Mouse (Mus musculus) spleen, adult 2 months (tissue): ENCODE measurements around the gene Fgf12. TPM values are rescaled to one million over a fixed set of nuclear protein-coding genes. Genes with fewer than 3 reads are reported as not detected.

Experiments used
- DNase-seq, 2 experiments: peaks; one replicate each; pipeline versions ENCODE4 v3.0.0 to v3.0.0-alpha.2; 2012 to 2021; ENCODE audit warnings: low spot score in 2 of 2, low read depth in 1 of 2
- H3K27ac ChIP-seq: fragments of 200-500 bp; 2 replicates; pipeline ENCODE4 v1.5.1; 2012; ENCODE audit warnings: low read length, inconsistent platforms; ENCODE audit not compliant: insufficient read depth
- H3K27me3 ChIP-seq: fragments of 200-500 bp; 2 replicates; pipeline ENCODE4 v1.6.1; 2012; ENCODE audit warnings: mild to moderate bottlenecking, moderate library complexity, low read length, inconsistent platforms; ENCODE audit not compliant: control insufficient read depth, insufficient read depth
- H3K36me3 ChIP-seq: fragments of 200-500 bp; 2 replicates; pipeline ENCODE4 v1.6.1; 2012; ENCODE audit warnings: mild to moderate bottlenecking, low read length, inconsistent platforms; ENCODE audit not compliant: control insufficient read depth, insufficient read depth
- H3K4me1 ChIP-seq: fragments of 200-500 bp; 2 replicates; pipeline ENCODE4 v1.6.1; 2011; ENCODE audit warnings: inconsistent platforms; ENCODE audit not compliant: control insufficient read depth, insufficient read depth, insufficient read length
- H3K4me3 ChIP-seq: fragments of 200-500 bp; 2 replicates; pipeline ENCODE4 v1.5.1; 2011; ENCODE audit warnings: mild to moderate bottlenecking, inconsistent platforms; ENCODE audit not compliant: insufficient read depth, insufficient read length; ENCODE audit errors: extremely low read depth
- CTCF ChIP-seq: fragments of 200-500 bp; IDR thresholded peaks from 2 replicates; pipeline ENCODE4 v1.5.1; 2011; ENCODE audit warnings: mild to moderate bottlenecking, inconsistent platforms; ENCODE audit not compliant: insufficient read depth, insufficient read length, insufficient replicate concordance; ENCODE audit errors: extremely low read depth
- POLR2A ChIP-seq: fragments of 200-500 bp; IDR thresholded peaks from 2 replicates; pipeline ENCODE4 v1.6.1; 2011; ENCODE audit warnings: low read depth, low read length, inconsistent platforms
- WGBS: fragments of 180-500 bp; shearing (Covaris S2); methylation state at CpG from one replicate; pipeline ENCODE4 v1.1.7; 2018; 5-methylcytosine and 5-hydroxymethylcytosine counted together
- polyA plus RNA-seq: library from polyadenylated mRNA; depleted of rRNA; stranded (reverse); fragments of >200 nt; gene quantifications from 2 replicates; pipeline ENCODE4 v1.2.3, GENCODE M21; 2012

Fgf12 gene
- polyA plus RNA-seq, 1 experiment: not detected

- no peaks in the 10 kb centered on the region for H3K27me3 ChIP-seq
- DNase-seq: no peak
- no peaks in the 10 kb centered on the region for H3K4me1 ChIP-seq
- no peaks in the 10 kb centered on the region for H3K36me3 ChIP-seq
- TF ChIP-seq CTCF (no peak), POLR2A (no peak)
- H3K27ac ChIP-seq: no peak overlapping the region
- no peak overlapping the region for H3K4me3 ChIP-seq
- 66% methylated on average over 6 of the region's 6 CpGs for WGBS
Observed at GRCm38 (mm10) chr16:28345323-28345722, 407.5 kb downstream of the Fgf12 start.

- H3K36me3 ChIP-seq: no peaks in the 10 kb centered on the region
- 82% methylated on average over 1 of the region's 1 CpGs for whole genome bisulfite sequencing
- no peak for DNase-seq
- no peaks in the 10 kb centered on the region for H3K4me1 ChIP-seq
- no peaks in the 10 kb centered on the region for H3K27me3 ChIP-seq
- no peak overlapping the region for H3K27ac ChIP-seq
- no peak overlapping the region for H3K4me3 ChIP-seq
- TF ChIP-seq POLR2A (no peak), CTCF (no peak)
Observed at GRCm38 (mm10) chr16:28337930-28338329, 414.9 kb downstream of the Fgf12 start.

- WGBS: 66% methylated on average over 1 of the region's 1 CpGs
- no peak for DNase-seq
- H3K36me3 ChIP-seq: no peaks in the 10 kb centered on the region
- no peaks in the 10 kb centered on the region for H3K4me1 ChIP-seq
- H3K4me3 ChIP-seq: no peak overlapping the region
- H3K27ac ChIP-seq: no peak overlapping the region
- no peaks in the 10 kb centered on the region for H3K27me3 ChIP-seq
- TF ChIP-seq CTCF (no peak), POLR2A (no peak)
Observed at GRCm38 (mm10) chr16:28336700-28337099, 416.2 kb downstream of the Fgf12 start.

GRCm38 (mm10) chr16:28335025-28335424 is 417.8 kb downstream of the Fgf12 start:
- WGBS: 88% methylated on average over 3 of the region's 3 CpGs
- Histone ChIP-seq H3K4me1 (no peaks in the 10 kb centered on the region), H3K4me3 (no peak overlapping the region)

GRCm38 (mm10) chr16:28323576-28323975 is 429.3 kb downstream of the Fgf12 start:
- no peak overlapping the region for H3K27ac ChIP-seq
- DNase-seq: no peak
- TF ChIP-seq POLR2A (no peak), CTCF (no peak)
- no peaks in the 10 kb centered on the region for H3K36me3 ChIP-seq
- WGBS: 71% methylated on average over 3 of the region's 3 CpGs
- H3K4me3 ChIP-seq: no peak overlapping the region
- H3K27me3 ChIP-seq: no peaks in the 10 kb centered on the region
- no peaks in the 10 kb centered on the region for H3K4me1 ChIP-seq

More at GRCm38 (mm10) chr16:28335025-28335424, 417.8 kb downstream of the Fgf12 start:
- Histone ChIP-seq H3K27me3 (no peaks in the 10 kb centered on the region), H3K36me3 (no peaks in the 10 kb centered on the region), H3K27ac (no peak overlapping the region)
- no peak for DNase-seq
- TF ChIP-seq POLR2A: no peak
- no peak for TF ChIP-seq CTCF

- no peaks in the 10 kb centered on the region for H3K4me1 ChIP-seq
- no peak for DNase-seq
- TF ChIP-seq CTCF (no peak), POLR2A (no peak)
- WGBS: 77% methylated on average over 4 of the region's 4 CpGs
- no peaks in the 10 kb centered on the region for H3K36me3 ChIP-seq
- H3K27me3 ChIP-seq: no peaks in the 10 kb centered on the region
- H3K4me3 ChIP-seq: no peak overlapping the region
- H3K27ac ChIP-seq: no peak overlapping the region
Observed at GRCm38 (mm10) chr16:28311618-28312017, 441.2 kb downstream of the Fgf12 start.

- Histone ChIP-seq H3K4me3 (no peak overlapping the region), H3K27ac (no peak overlapping the region), H3K4me1 (no peaks in the 10 kb centered on the region), H3K27me3 (no peaks in the 10 kb centered on the region), H3K36me3 (no peaks in the 10 kb centered on the region)
- TF ChIP-seq POLR2A (no peak), CTCF (no peak)
- 58% methylated on average over 1 of the region's 1 CpGs for WGBS
- DNase-seq: no peak
Observed at GRCm38 (mm10) chr16:28303889-28304288, 449.0 kb downstream of the Fgf12 start.
